Mouse (Mus musculus) liver, postnatal 0 days (tissue): ENCODE measurements at regions not wholly inside any gene's neighbourhood (a gene's known extent, or its start where the extent isn't known, plus 50 kb on each side); places are given as distances from the start of the nearest gene placed in this dataset.
A peak's percentile ranks its signal among the peaks of the same experiment; 100 is the strongest.

Experiments used
- ATAC-seq: fragments of 200-750 bp; cut with Nextera tagmentation; 2 replicates; pipeline ENCODE4 v1.8.0; 2017; ENCODE audit warnings: mild to moderate bottlenecking, moderate library complexity
- DNase-seq: peaks from one replicate; pipeline ENCODE4 v3.0.0-alpha.2; 2016
- H3K27ac ChIP-seq: fragments of 300-500 bp; sonication (generic); 2 replicates; pipeline ENCODE4 v1.5.1; 2014; ENCODE audit warnings: antibody characterized with exemption, moderate library complexity, mild to moderate bottlenecking, low read depth
- H3K27me3 ChIP-seq: fragments of 300-500 bp; sonication (generic); 2 replicates; pipeline ENCODE4 v1.6.1; 2014; ENCODE audit warnings: low read length, control low read depth, mixed read lengths; ENCODE audit not compliant: insufficient read depth
- H3K36me3 ChIP-seq: fragments of 300-500 bp; sonication (generic); replicated peaks from 2 replicates; pipeline ENCODE4 v1.6.1; 2014; ENCODE audit warnings: mild to moderate bottlenecking, control low read depth, low read length, moderate library complexity, mixed read lengths; ENCODE audit not compliant: insufficient read depth
- H3K4me1 ChIP-seq: fragments of 300-500 bp; sonication (generic); 2 replicates; pipeline ENCODE4 v1.6.1; 2014; ENCODE audit warnings: antibody characterized with exemption, mild to moderate bottlenecking, control low read depth; ENCODE audit not compliant: insufficient read depth
- H3K4me2 ChIP-seq: fragments of 300-500 bp; sonication (generic); 2 replicates; pipeline ENCODE4 v1.6.1; 2014; ENCODE audit warnings: low read depth, mild to moderate bottlenecking, low read length, moderate library complexity, mixed read lengths
- H3K4me3 ChIP-seq: fragments of 300-500 bp; sonication (generic); 2 replicates; pipeline ENCODE4 v1.5.1; 2014; ENCODE audit warnings: low read depth, low read length
- H3K9ac ChIP-seq: fragments of 300-500 bp; sonication (generic); replicated peaks from 2 replicates; pipeline ENCODE4 v1.6.1; 2014; ENCODE audit warnings: mild to moderate bottlenecking, moderate library complexity
- H3K9me3 ChIP-seq: fragments of 300-500 bp; sonication (generic); 2 replicates; pipeline ENCODE4 v1.6.1; 2016; ENCODE audit warnings: mild to moderate bottlenecking, control low read depth, low read length, mixed read lengths
- CTCF ChIP-seq: sonication (generic); IDR thresholded peaks from 2 replicates; pipeline ENCODE4 v1.5.1; 2016; ENCODE audit warnings: antibody characterized with exemption, low read depth
- EP300 ChIP-seq: IDR thresholded peaks from 2 replicates; pipeline ENCODE4 v1.6.1; 2016; ENCODE audit warnings: antibody characterized with exemption, low read depth, mild to moderate bottlenecking
- WGBS: fragments of 180-500 bp; shearing (Covaris S2); extraction: QIAGEN DNeasy Blood & Tissue Kit; methylation state at CpG from one replicate; pipeline ENCODE4 v1.1.7; 2014; ENCODE audit not compliant: insufficient replicate concordance; 5-methylcytosine and 5-hydroxymethylcytosine counted together

GRCm38 (mm10) chr15:36931460-36931859, 76.1 kb downstream of the Zfp706 start:
- H3K9ac ChIP-seq = no peak overlapping the region
- H3K9me3 ChIP-seq = no peaks in the 10 kb centered on the region
- H3K27ac ChIP-seq = no peak overlapping the region
- TF ChIP-seq CTCF = no peak
- TF ChIP-seq EP300 = no peak
- H3K27me3 ChIP-seq = no peaks in the 10 kb centered on the region
- peak; percentile 57 for ATAC-seq
- DNase-seq = no peak
- 60% methylated on average over 2 of the region's 2 CpGs for WGBS
- H3K4me3 ChIP-seq = no peak overlapping the region
- peaks cover 5% of the 10 kb centered on the region; the same call in 1 of the 2 replicates for H3K4me1 ChIP-seq
- no peak overlapping the region for H3K4me2 ChIP-seq
- no peaks in the 10 kb centered on the region for H3K36me3 ChIP-seq

GRCm38 (mm10) chr15:36930433-36930832, 77.1 kb downstream of the Zfp706 start:
- TF ChIP-seq CTCF (no peak), EP300 (no peak)
- ATAC-seq (no peak), DNase-seq (no peak)
- H3K4me2 ChIP-seq = no peak overlapping the region
- no peak overlapping the region for H3K27ac ChIP-seq
- 74% methylated on average over 6 of the region's 6 CpGs for WGBS
- H3K36me3 ChIP-seq = no peaks in the 10 kb centered on the region
- H3K4me1 ChIP-seq = peaks cover 5% of the 10 kb centered on the region; the same call in 1 of the 2 replicates
- no peak overlapping the region for H3K9ac ChIP-seq
- H3K27me3 ChIP-seq = no peaks in the 10 kb centered on the region
- no peaks in the 10 kb centered on the region for H3K9me3 ChIP-seq
- H3K4me3 ChIP-seq = no peak overlapping the region

GRCm38 (mm10) chr15:36929786-36930185, 77.8 kb downstream of the Zfp706 start:
- no peak for DNase-seq
- 79% methylated on average over 2 of the region's 2 CpGs for WGBS
- no peak for TF ChIP-seq EP300
- no peak for TF ChIP-seq CTCF
- ATAC-seq = no peak
- H3K9me3 ChIP-seq = no peaks in the 10 kb centered on the region
- H3K4me2 ChIP-seq = no peak overlapping the region
- H3K27ac ChIP-seq = no peak overlapping the region
- H3K27me3 ChIP-seq = no peaks in the 10 kb centered on the region
- no peak overlapping the region for H3K4me3 ChIP-seq
- H3K4me1 ChIP-seq = peaks cover 5% of the 10 kb centered on the region; the same call in 1 of the 2 replicates
- no peaks in the 10 kb centered on the region for H3K36me3 ChIP-seq
- H3K9ac ChIP-seq = no peak overlapping the region

GRCm38 (mm10) chr15:36929088-36929487, 78.5 kb downstream of the Zfp706 start:
- DNase-seq (no peak), ATAC-seq (no peak)
- Histone ChIP-seq H3K36me3 (no peaks in the 10 kb centered on the region), H3K4me2 (no peak overlapping the region), H3K9ac (no peak overlapping the region), H3K4me1 (peaks cover 5% of the 10 kb centered on the region; the same call in 1 of the 2 replicates), H3K27me3 (no peaks in the 10 kb centered on the region), H3K9me3 (no peaks in the 10 kb centered on the region), H3K4me3 (no peak overlapping the region), H3K27ac (no peak overlapping the region)
- 90% methylated on average over 3 of the region's 3 CpGs for WGBS
- TF ChIP-seq CTCF (no peak), EP300 (no peak)

- Histone ChIP-seq H3K4me1 (0 out of 2 replicates have a peak, but pooled peaks cover 5% of the 10 kb centered on the region), H3K4me2 (no peak overlapping the region), H3K27ac (no peak overlapping the region), H3K9me3 (no peaks in the 10 kb centered on the region), H3K9ac (no peak overlapping the region), H3K36me3 (no peaks in the 10 kb centered on the region), H3K4me3 (no peak overlapping the region), H3K27me3 (no peaks in the 10 kb centered on the region)
- 78% methylated on average over 4 of the region's 4 CpGs for WGBS
- no peak for ATAC-seq
- DNase-seq = no peak
- TF ChIP-seq CTCF (no peak), EP300 (no peak)
These were observed 78.9 kb downstream of the Zfp706 start for GRCm38 (mm10) chr15:36928678-36929077.

- H3K36me3 ChIP-seq = no peaks in the 10 kb centered on the region
- H3K4me3 ChIP-seq = no peak overlapping the region
- no peak for ATAC-seq
- H3K4me1 ChIP-seq = 0 out of 2 replicates have a peak, but pooled peaks cover 5% of the 10 kb centered on the region
- no peaks in the 10 kb centered on the region for H3K27me3 ChIP-seq
- no peak overlapping the region for H3K4me2 ChIP-seq
- H3K9ac ChIP-seq = no peak overlapping the region
- no peak overlapping the region for H3K27ac ChIP-seq
- H3K9me3 ChIP-seq = no peaks in the 10 kb centered on the region
- DNase-seq = no peak
- TF ChIP-seq CTCF (no peak), EP300 (no peak)
- 68% methylated on average over 5 of the region's 5 CpGs for WGBS
These were observed 80.1 kb downstream of the Zfp706 start for GRCm38 (mm10) chr15:36927436-36927835.

GRCm38 (mm10) chr15:36924171-36924570, 83.4 kb downstream of the Zfp706 start:
- WGBS = 80% methylated on average over 6 of the region's 6 CpGs

More at GRCm38 (mm10) chr15:36924171-36924570, 83.4 kb downstream of the Zfp706 start:
- Histone ChIP-seq H3K9me3 (no peaks in the 10 kb centered on the region), H3K4me2 (no peak overlapping the region), H3K36me3 (no peaks in the 10 kb centered on the region), H3K4me3 (no peak overlapping the region), H3K27ac (no peak overlapping the region), H3K4me1 (0 out of 2 replicates have a peak, but pooled peaks cover 5% of the 10 kb centered on the region), H3K9ac (no peak overlapping the region), H3K27me3 (no peaks in the 10 kb centered on the region)
- DNase-seq (no peak), ATAC-seq (no peak)
- TF ChIP-seq CTCF (no peak), EP300 (no peak)
